Mouse (Mus musculus) E14TG2a.4 (cell line): ENCODE data around the gene Btbd8.

Experiments used
- H3K27me3 ChIP-seq: 2 replicates; pipeline ENCODE4 v1.6.1; 2014; ENCODE audit warnings: low read length, control low read depth; ENCODE audit not compliant: insufficient read depth
- H3K36me3 ChIP-seq: 2 replicates; pipeline ENCODE4 v1.6.1; 2014; ENCODE audit warnings: low read length, control low read depth; ENCODE audit not compliant: insufficient read depth
- H3K4me1 ChIP-seq: replicated peaks from 2 replicates; pipeline ENCODE4 v1.6.1; 2014; ENCODE audit warnings: low read depth, low read length, control low read depth
- H3K4me3 ChIP-seq: replicated peaks from 2 replicates; pipeline ENCODE4 v1.5.1; 2014; ENCODE audit warnings: mild to moderate bottlenecking, low read length
- H3K9me3 ChIP-seq: 2 replicates; pipeline ENCODE4 v1.6.1; 2014; ENCODE audit warnings: low read length, control low read depth
- CTCF ChIP-seq: conservative IDR thresholded peaks from 2 replicates; pipeline ENCODE4 v1.5.1; 2014; ENCODE audit warnings: low read length
- NANOG ChIP-seq: IDR thresholded peaks from 2 replicates; pipeline ENCODE4 v1.6.1; 2014; ENCODE audit warnings: borderline replicate concordance, low read length, mixed read lengths
- POU5F1 ChIP-seq: IDR thresholded peaks from 2 replicates; pipeline ENCODE4 v1.6.1; 2014; ENCODE audit warnings: low read length, borderline replicate concordance

Gene Btbd8

GRCm38 (mm10) chr5:107410305-107410704 lies 27.5 kb upstream of the Btbd8 start:
- Histone ChIP-seq H3K36me3 (no peaks in the 10 kb centered on the region), H3K27me3 (peaks cover 2% of the 10 kb centered on the region), H3K4me1 (no peaks in the 10 kb centered on the region), H3K4me3 (no peak overlapping the region), H3K9me3 (no peaks in the 10 kb centered on the region)
- TF ChIP-seq POU5F1 = no peak
- TF ChIP-seq NANOG = no peak
- no peak for TF ChIP-seq CTCF

- Histone ChIP-seq H3K4me3 (no peak overlapping the region), H3K4me1 (no peaks in the 10 kb centered on the region), H3K27me3 (no peaks in the 10 kb centered on the region), H3K36me3 (no peaks in the 10 kb centered on the region), H3K9me3 (no peaks in the 10 kb centered on the region)
- TF ChIP-seq POU5F1 (no peak), CTCF (no peak), NANOG (no peak)
These were observed 26.5 kb upstream of the Btbd8 start for GRCm38 (mm10) chr5:107411326-107411725.

- TF ChIP-seq POU5F1 (no peak), CTCF (no peak), NANOG (no peak)
- H3K36me3 ChIP-seq = no peaks in the 10 kb centered on the region
- H3K9me3 ChIP-seq = no peaks in the 10 kb centered on the region
These were observed 25.5 kb upstream of the Btbd8 start for GRCm38 (mm10) chr5:107412285-107412684.

GRCm38 (mm10) chr5:107415098-107415497 lies 22.7 kb upstream of the Btbd8 start:
- Histone ChIP-seq H3K4me1 (no peaks in the 10 kb centered on the region), H3K27me3 (no peaks in the 10 kb centered on the region), H3K36me3 (no peaks in the 10 kb centered on the region), H3K9me3 (no peaks in the 10 kb centered on the region), H3K4me3 (no peak overlapping the region)
- no peak for TF ChIP-seq POU5F1
- TF ChIP-seq NANOG = no peak
- TF ChIP-seq CTCF = no peak

More at GRCm38 (mm10) chr5:107412285-107412684, 25.5 kb upstream of the Btbd8 start:
- Histone ChIP-seq H3K27me3 (no peaks in the 10 kb centered on the region), H3K4me3 (no peak overlapping the region), H3K4me1 (no peaks in the 10 kb centered on the region)

- no peaks in the 10 kb centered on the region for H3K4me1 ChIP-seq
- no peaks in the 10 kb centered on the region for H3K36me3 ChIP-seq
- H3K9me3 ChIP-seq = no peaks in the 10 kb centered on the region
- H3K27me3 ChIP-seq = no peaks in the 10 kb centered on the region; the same call in 1 of the 2 replicates
- no peak overlapping the region for H3K4me3 ChIP-seq
- TF ChIP-seq CTCF (no peak), POU5F1 (no peak), NANOG (no peak)
These were observed 16.1 kb upstream of the Btbd8 start for GRCm38 (mm10) chr5:107421676-107422075.

- Histone ChIP-seq H3K9me3 (no peaks in the 10 kb centered on the region), H3K27me3 (no peaks in the 10 kb centered on the region), H3K4me3 (no peak within 1 kb of the TSS), H3K4me1 (no peaks in the 10 kb centered on the region; the same call in 1 of the 2 replicates), H3K36me3 (no peaks in the 10 kb centered on the region)
- TF ChIP-seq CTCF (no peak), NANOG (no peak), POU5F1 (no peak)
These were observed 6.5 kb upstream of the Btbd8 start, which contains the start of gene Lpcat2b for GRCm38 (mm10) chr5:107431249-107431648. TSS of gene Lpcat2b (plus strand) at chr5:107431549.

GRCm38 (mm10) chr5:107434001-107434400 lies 3.8 kb upstream of the Btbd8 start:
- TF ChIP-seq POU5F1 (no peak), NANOG (no peak), CTCF (no peak)
- Histone ChIP-seq H3K36me3 (no peaks in the 10 kb centered on the region), H3K4me3 (no peak overlapping the region), H3K9me3 (peaks cover 5% of the 10 kb centered on the region; the same call in 1 of the 2 replicates), H3K4me1 (peaks cover 12% of the 10 kb centered on the region), H3K27me3 (no peaks in the 10 kb centered on the region)

GRCm38 (mm10) chr5:107436185-107436584 lies 1.6 kb upstream of the Btbd8 start:
- TF ChIP-seq POU5F1 (no peak), CTCF (no peak), NANOG (no peak)
- peaks cover 12% of the 10 kb centered on the region for H3K4me1 ChIP-seq
- H3K4me3 ChIP-seq = no peak overlapping the region
- no peaks in the 10 kb centered on the region for H3K36me3 ChIP-seq
- H3K27me3 ChIP-seq = no peaks in the 10 kb centered on the region
- peaks cover 5% of the 10 kb centered on the region; the same call in 1 of the 2 replicates for H3K9me3 ChIP-seq
